Mouse (Mus musculus) myocyte (in vitro differentiated cells): Measurements from ENCODE around the gene Pilra. TPM values are rescaled to one million over a fixed set of nuclear protein-coding genes. Genes with fewer than 3 reads are reported as not detected.
"Not testable (repeated sequence)": the region's sequence is repeated elsewhere in the genome, so short reads cannot be mapped to it uniquely, and the experiment has no call there.

ENCODE experiments used
- H3K27me3 ChIP-seq: one replicate; pipeline ENCODE4 v1.6.1; 2011; ENCODE audit not compliant: control insufficient read depth, insufficient read depth, insufficient read length
- H3K36me3 ChIP-seq: one replicate; pipeline ENCODE4 v1.6.1; 2011; ENCODE audit not compliant: control insufficient read depth, insufficient read depth
- H3K4me2 ChIP-seq: one replicate; pipeline ENCODE4 v1.6.1; 2011; ENCODE audit warnings: low read depth, control low read depth
- H3K4me3 ChIP-seq: one replicate; pipeline ENCODE4 v1.5.1; 2011; ENCODE audit warnings: mild to moderate bottlenecking, control low read depth, moderate library complexity
- H3K79me2 ChIP-seq: one replicate; pipeline ENCODE4 v1.6.1; 2011; ENCODE audit not compliant: control insufficient read depth, insufficient read depth
- H3ac ChIP-seq: one replicate; pipeline ENCODE4 v1.6.1; 2011; ENCODE audit not compliant: control insufficient read depth, insufficient read length
- CEBPB ChIP-seq: IDR thresholded peaks from 2 replicates; pipeline ENCODE4 v1.6.1; 2011; ENCODE audit warnings: mild to moderate bottlenecking, moderate library complexity; ENCODE audit not compliant: poor library complexity, insufficient read depth, severe bottlenecking
- E2F4 ChIP-seq: IDR thresholded peaks from one replicate; pipeline ENCODE4 v1.6.1; 2011; ENCODE audit warnings: mild to moderate bottlenecking, control low read depth, moderate library complexity; ENCODE audit not compliant: insufficient read depth
- MAX ChIP-seq: IDR thresholded peaks from one replicate; pipeline ENCODE4 v1.6.1; 2011; ENCODE audit warnings: low read depth, mild to moderate bottlenecking, control low read depth
- MYOD1 ChIP-seq, 3 experiments: IDR thresholded peaks; one replicate each; pipeline ENCODE4 v1.6.1; 2011; ENCODE audit warnings: control low read depth in 2 of 3, low read depth in 2 of 3, mild to moderate bottlenecking in 2 of 3, moderate library complexity in 1 of 3; ENCODE audit not compliant: insufficient read length in 2 of 3, control insufficient read depth in 1 of 3
- MYOG ChIP-seq, 3 experiments: IDR thresholded peaks; one replicate each; pipeline ENCODE4 v1.6.1; 2011; ENCODE audit warnings: control low read depth in 2 of 3, low read depth in 2 of 3, mild to moderate bottlenecking in 2 of 3; ENCODE audit not compliant: insufficient read length in 2 of 3, control insufficient read depth in 1 of 3, insufficient read depth in 1 of 3
- POLR2A ChIP-seq: IDR thresholded peaks from one replicate; pipeline ENCODE4 v1.6.1; 2011; ENCODE audit warnings: low read depth, mild to moderate bottlenecking, control low read depth, moderate library complexity; ENCODE audit not compliant: insufficient read length
- POLR2AphosphoS2 ChIP-seq: IDR thresholded peaks from one replicate; pipeline ENCODE4 v1.6.1; 2011; ENCODE audit warnings: low read depth, control low read depth; ENCODE audit not compliant: insufficient read length
- REST ChIP-seq: IDR thresholded peaks from one replicate; pipeline ENCODE4 v1.6.1; 2011; ENCODE audit warnings: mild to moderate bottlenecking, control low read depth, moderate library complexity; ENCODE audit not compliant: insufficient read depth, insufficient read length
- SRF ChIP-seq: IDR thresholded peaks from one replicate; pipeline ENCODE4 v1.6.1; 2011; ENCODE audit warnings: low read depth; ENCODE audit not compliant: control insufficient read depth, insufficient read length
- TCF12 ChIP-seq: IDR thresholded peaks from one replicate; pipeline ENCODE4 v1.6.1; 2011; ENCODE audit warnings: mild to moderate bottlenecking, control low read depth; ENCODE audit not compliant: poor library complexity, insufficient read depth, severe bottlenecking
- TCF3 ChIP-seq: IDR thresholded peaks from one replicate; pipeline ENCODE4 v1.6.1; 2011; ENCODE audit warnings: low read depth, control low read depth; ENCODE audit not compliant: insufficient read length
- USF1 ChIP-seq: IDR thresholded peaks from one replicate; pipeline ENCODE4 v1.6.1; 2011; ENCODE audit warnings: low read depth, mild to moderate bottlenecking, control low read depth, moderate library complexity
- polyA plus RNA-seq: library from polyadenylated mRNA; unstranded; fragments of >200 nt; fragmentation: generic; extraction: Trizol; gene quantifications from one replicate; pipeline ENCODE4 v1.2.1, GENCODE M21; 2012; ENCODE audit warnings: missing spikeins

Pilra gene
- polyA plus RNA-seq, 1 experiment: 0.05 TPM

DNA sequence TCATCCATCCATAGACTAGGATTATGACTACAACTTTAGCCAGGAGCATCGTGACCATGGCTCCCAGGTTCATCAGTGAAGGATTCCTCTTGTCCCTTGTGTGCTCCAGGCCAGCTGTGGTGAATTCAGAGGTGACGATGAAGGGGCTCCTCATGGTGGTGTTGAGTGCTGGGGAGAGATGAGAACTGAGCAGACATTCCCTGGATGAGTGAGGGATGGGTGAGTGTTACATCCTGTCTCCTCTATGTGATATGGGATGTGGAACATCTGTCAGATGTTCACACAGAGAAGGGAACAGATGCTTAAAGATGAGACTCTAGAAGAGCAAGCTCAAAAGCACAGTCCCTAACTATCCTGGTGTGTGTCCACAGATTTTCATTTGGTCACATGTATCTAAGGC lies 32.5 kb upstream of the Pilra start:
- H3K79me2 ChIP-seq, H3K4me3 ChIP-seq, H3K36me3 ChIP-seq, H3K4me2 ChIP-seq, H3ac ChIP-seq, H3K27me3 ChIP-seq: not testable (repeated sequence)

DNA sequence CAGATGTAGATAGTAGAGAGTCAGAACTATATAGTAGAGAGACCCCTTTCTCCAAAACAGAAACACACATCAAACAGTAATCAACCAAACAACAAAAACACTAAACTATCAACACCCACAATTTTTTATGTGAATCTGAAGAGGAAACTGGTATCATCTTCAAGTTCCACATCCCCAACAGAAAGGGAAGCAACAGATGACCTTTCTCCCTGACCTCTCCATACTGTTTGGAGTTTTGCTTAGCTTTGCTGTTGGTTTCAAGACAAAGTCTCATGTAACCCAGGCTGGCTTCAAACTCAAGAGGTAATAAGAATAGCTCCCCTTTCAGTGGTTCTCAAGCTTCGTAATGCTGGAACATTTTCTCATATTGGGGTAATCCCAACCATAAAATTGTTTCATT lies 27.9 kb upstream of the Pilra start:
- not testable (repeated sequence) for H3K79me2 ChIP-seq, H3K4me2 ChIP-seq, H3ac ChIP-seq, H3K36me3 ChIP-seq, H3K4me3 ChIP-seq, H3K27me3 ChIP-seq

DNA sequence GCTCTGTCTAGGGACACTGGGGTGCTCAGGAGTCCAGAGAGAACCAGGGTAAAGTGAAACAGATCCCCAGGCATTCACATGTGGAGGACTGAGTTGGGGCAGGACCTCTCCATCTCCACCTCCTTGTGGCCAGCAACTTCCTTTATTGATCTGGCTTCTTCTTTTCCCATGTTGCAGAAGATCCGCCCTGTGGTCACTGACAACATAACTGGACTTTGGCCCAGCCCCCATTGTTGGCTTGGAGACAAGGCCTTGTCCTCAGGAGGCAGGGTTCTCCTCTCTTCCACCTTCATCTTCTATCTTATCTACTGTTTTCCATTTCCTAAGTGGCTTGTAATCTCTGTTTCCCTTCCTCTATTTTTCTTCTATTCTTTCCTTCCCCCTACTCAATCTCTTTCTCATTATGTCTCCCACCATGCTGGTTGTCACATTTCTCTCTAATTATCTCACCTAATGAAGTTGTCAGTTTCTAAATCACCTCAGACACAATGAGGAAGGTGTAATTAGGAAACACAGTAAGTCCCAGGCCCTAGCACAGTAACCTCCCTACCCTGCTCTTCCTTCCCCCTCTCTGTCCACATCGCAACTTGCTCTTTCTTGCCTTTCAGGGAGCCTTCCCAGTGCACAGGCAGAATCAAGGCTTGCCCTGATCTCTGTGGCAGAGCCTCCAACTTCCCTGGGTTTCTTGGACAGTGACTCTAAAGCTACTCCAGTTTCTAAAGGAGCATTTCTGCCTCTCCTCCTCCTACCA lies 22.1 kb upstream of the Pilra start, which contains the start of gene Pilrb1:
TSS of gene Pilrb1 (minus strand) at position 147 of the 751 bp plus-strand sequence.
- H3ac ChIP-seq, H3K27me3 ChIP-seq, H3K4me3 ChIP-seq, H3K79me2 ChIP-seq, H3K4me2 ChIP-seq, H3K36me3 ChIP-seq: not testable (repeated sequence)

DNA sequence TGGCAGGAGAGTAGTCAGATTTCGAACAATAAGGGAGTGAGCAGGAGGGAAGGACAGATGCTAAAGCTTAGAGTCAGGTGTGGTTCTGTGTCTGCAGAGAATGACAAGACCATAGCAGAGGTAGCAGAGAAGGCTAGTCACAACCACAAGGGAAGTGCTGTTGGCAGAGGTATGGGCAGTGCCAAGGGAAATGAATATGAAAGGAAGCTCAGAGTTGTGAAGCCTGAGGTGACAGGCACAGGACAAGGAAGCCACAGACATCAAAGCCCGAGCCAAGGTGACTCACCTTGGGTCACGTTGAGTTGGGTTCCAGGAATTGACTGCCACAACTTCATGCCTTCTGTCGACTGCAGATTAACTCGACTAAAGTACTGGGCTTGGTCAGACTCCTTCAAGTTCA lies 20.8 kb upstream of the Pilra start:
- H3ac ChIP-seq, H3K4me3 ChIP-seq: not testable (repeated sequence)

DNA sequence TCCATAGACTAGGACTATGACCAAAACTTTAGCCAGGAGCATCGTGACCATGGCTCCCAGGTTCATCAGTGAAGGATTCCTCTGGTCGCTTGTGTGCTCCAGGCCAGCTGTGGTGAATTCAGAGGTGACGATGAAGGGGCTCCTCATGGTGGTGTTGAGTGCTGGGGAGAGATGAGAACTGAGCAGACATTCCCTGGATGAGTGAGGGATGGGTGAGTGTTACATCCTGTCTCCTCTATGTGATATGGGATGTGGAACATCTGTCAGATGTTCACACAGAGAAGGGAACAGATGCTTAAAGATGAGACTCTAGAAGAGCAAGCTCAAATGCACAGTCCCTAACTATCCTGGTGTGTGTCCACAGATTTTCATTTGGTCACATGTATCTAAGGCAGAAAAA lies 18.8 kb upstream of the Pilra start:
- not testable (repeated sequence) for H3ac ChIP-seq, H3K79me2 ChIP-seq, H3K4me3 ChIP-seq

More for the DNA sequence above, 20.8 kb upstream of the Pilra start:
- not testable (repeated sequence) for H3K36me3 ChIP-seq, H3K27me3 ChIP-seq, H3K4me2 ChIP-seq, H3K79me2 ChIP-seq

DNA sequence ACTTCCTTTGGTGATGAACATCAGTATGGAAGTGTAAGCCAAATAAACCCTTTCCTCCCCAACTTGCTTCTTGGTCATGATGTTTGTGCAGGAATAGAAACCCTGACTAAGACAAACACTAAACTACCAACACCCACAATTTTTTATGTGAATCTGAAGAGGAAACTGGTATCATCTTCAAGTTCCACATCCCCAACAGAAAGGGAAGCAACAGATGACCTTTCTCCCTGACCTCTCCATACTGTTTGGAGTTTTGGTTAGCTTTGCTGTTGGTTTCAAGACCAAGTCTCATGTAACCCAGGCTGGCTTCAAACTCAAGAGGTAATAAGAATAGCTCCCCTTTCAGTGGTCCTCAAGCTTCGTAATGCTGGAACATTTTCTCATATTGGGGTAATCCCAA lies 14.2 kb upstream of the Pilra start:
- not testable (repeated sequence) for H3K4me2 ChIP-seq, H3K27me3 ChIP-seq, H3ac ChIP-seq, H3K36me3 ChIP-seq, H3K4me3 ChIP-seq, H3K79me2 ChIP-seq

More for the DNA sequence above, 18.8 kb upstream of the Pilra start:
- H3K4me2 ChIP-seq, H3K27me3 ChIP-seq, H3K36me3 ChIP-seq: not testable (repeated sequence)

DNA sequence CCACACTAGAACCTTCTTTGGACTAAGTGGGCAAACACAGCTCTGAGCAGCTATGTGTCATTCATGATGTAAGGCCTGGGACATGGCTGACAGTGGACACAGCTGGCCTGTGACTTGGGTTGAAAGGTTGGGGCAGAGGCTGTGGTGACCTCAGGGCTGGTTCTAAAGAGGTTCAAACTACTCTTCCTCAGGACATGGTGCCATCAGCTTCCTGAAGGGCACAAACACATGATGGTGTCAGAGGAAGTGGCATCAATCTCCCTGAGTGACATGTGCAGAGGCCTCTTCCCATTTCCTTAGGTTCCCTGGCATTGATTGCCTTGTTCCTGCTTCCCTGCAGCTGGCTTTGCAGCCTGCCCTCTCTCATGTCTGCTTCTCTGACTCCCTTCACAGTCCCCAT lies 1.0 kb upstream of the Pilra start:
- H3K4me3 ChIP-seq, H3K36me3 ChIP-seq, H3K4me2 ChIP-seq, H3K79me2 ChIP-seq, H3ac ChIP-seq, H3K27me3 ChIP-seq: not testable (repeated sequence)

DNA sequence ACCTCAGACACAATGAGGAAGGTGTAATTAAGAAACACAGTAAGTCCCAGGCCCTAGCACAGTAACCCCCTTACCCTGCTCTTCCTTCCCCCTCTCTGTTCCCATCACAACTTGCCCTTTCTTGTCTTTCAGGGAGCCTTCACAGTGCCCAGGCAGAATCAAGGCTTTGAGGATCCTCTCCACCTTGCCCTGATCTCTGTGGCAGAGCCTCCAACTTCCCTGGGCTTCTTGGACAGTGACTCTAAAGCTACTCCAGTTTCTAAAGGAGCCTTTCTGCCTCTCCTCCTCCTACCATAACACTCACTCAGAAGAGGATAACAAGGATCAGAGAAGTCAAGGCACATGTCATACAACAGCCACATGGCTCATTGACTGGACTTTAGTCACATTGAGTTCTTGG lies 530 bp upstream of the Pilra start:
- Histone ChIP-seq H3K4me3 (no peak overlapping the region), H3ac (no peak overlapping the region), H3K27me3 (no peaks in the 10 kb centered on the region), H3K79me2 (no peaks in the 10 kb centered on the region), H3K4me2 (no peak overlapping the region), H3K36me3 (no peaks in the 10 kb centered on the region)
- no peak for TF ChIP-seq POLR2A
- TF ChIP-seq TCF3: no peak
- no peak for TF ChIP-seq MYOD1 (IDR thresholded peaks at IDR 0.05; ENCODE audit: control insufficient read depth in 1 of 3, insufficient read length in 2 of 3, low read depth in 2 of 3)
- no peak for TF ChIP-seq REST
- TF ChIP-seq POLR2AphosphoS2: no peak
- TF ChIP-seq MAX: no peak
- no peak for TF ChIP-seq TCF12
- TF ChIP-seq MYOG (IDR thresholded peaks at IDR 0.05; ENCODE audit: control insufficient read depth in 1 of 3, insufficient read depth in 1 of 3, insufficient read length in 2 of 3, low read depth in 2 of 3): no peak
- TF ChIP-seq USF1: no peak
- TF ChIP-seq E2F4: no peak
- no peak for TF ChIP-seq SRF
- TF ChIP-seq CEBPB: no peak
